Mouse (Mus musculus) liver (tissue): ENCODE data around the gene Col4a3.

Source experiments
- DNase-seq: peaks from one replicate; pipeline ENCODE4 v3.0.0-alpha.2; 2020; ENCODE audit warnings: mixed read lengths

The Col4a3 gene

GRCm38 (mm10) chr1:82687931-82688330, 101.2 kb downstream of the Col4a3 start:
- no peak for DNase-seq

GRCm38 (mm10) chr1:82695915-82696314, 109.2 kb downstream of the Col4a3 start:
- DNase-seq, result no peak

GRCm38 (mm10) chr1:82717816-82718512, 131.2 kb downstream of the Col4a3 start:
- no peak for DNase-seq

DNA sequence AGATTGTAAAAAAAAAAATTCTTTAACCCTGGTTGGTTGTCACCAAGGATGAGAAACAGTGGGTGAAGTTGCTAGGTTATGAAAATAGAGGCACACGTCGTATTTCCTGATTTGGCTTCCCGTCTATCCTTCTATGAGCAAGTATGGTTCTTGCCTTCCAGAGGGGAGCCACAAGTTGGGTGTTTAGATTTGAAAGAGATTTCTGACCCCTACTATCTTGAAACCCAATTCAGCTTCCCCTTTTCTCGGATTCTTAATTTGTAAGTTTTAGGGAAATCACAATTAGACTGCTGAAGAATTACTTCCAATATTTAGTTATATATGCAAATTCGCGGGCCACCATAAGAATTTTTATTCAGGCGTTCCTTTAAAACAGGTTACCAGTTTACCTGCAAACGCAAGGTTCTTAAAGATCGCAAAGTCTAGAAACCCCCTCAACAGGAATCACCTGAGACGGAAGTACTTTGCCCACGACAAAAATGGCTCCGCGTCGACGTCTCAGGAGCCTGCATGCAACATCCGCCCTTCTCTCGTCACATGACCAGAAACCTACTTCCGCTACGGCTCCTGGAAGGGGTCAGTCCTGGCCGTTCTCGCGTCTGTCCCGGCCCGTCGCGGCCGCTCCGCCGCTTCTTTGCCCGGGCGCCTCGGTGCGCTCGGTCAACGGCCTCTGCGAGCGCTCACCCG, 137.8 kb downstream of the Col4a3 start, which contains the start of gene Mff:
Gene Mff (plus strand): TSS at position 552 of the 687 bp plus-strand sequence.
- peak; percentile 92 for DNase-seq

- peak; percentile 89 for DNase-seq
Observed at GRCm38 (mm10) chr1:82725026-82725874, 138.5 kb downstream of the Col4a3 start.

- no peak for DNase-seq
Observed at GRCm38 (mm10) chr1:82725875-82726185, 139.1 kb downstream of the Col4a3 start.

DNA sequence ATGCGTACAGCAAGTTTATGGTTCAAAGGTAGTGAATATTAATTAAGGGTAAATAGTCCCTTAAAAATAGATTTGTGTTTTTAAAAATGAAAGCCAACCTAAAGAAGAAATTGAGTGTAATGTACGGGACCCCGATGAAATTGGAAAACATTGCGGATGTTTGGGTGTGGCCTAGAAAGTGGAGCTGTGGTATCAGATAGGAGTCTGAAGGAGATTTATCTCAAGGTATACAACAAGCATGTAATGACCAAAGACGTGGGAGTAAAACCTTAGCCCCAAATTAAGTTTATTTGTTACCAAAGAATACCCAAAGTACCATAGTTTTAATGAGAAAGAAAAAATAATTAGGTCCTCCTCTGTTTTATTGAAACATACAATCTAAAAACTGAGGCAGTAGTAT, 139.8 kb downstream of the Col4a3 start:
- peak; percentile 36 for DNase-seq

GRCm38 (mm10) chr1:82733357-82733756, 146.6 kb downstream of the Col4a3 start:
- no peak for DNase-seq

- no peak for DNase-seq
Observed at GRCm38 (mm10) chr1:82738066-82738465, 151.3 kb downstream of the Col4a3 start.

DNA sequence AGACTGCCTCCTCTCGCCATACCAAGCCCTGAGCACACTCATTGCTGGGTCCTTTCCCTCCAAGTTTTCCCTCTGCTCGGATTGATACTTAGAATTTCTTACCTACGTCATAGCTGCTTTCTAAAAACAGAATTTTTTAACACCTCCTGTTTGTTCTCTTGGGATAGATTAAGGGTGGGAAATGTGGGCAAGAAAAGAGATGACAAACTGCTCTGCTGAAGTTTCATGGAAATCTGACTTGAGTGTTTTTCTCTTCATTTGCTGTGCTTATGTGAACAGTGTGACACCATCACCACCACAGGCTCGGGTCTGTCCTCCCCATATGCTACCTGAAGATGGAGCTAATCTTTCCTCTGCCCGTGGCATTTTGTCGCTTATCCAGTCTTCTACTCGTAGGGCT, 154.8 kb downstream of the Col4a3 start:
- DNase-seq, result no peak

GRCm38 (mm10) chr1:82743962-82744361, 157.2 kb downstream of the Col4a3 start:
- DNase-seq, result no peak

- no peak for DNase-seq
Observed at GRCm38 (mm10) chr1:82746408-82746807, 159.7 kb downstream of the Col4a3 start.

DNA sequence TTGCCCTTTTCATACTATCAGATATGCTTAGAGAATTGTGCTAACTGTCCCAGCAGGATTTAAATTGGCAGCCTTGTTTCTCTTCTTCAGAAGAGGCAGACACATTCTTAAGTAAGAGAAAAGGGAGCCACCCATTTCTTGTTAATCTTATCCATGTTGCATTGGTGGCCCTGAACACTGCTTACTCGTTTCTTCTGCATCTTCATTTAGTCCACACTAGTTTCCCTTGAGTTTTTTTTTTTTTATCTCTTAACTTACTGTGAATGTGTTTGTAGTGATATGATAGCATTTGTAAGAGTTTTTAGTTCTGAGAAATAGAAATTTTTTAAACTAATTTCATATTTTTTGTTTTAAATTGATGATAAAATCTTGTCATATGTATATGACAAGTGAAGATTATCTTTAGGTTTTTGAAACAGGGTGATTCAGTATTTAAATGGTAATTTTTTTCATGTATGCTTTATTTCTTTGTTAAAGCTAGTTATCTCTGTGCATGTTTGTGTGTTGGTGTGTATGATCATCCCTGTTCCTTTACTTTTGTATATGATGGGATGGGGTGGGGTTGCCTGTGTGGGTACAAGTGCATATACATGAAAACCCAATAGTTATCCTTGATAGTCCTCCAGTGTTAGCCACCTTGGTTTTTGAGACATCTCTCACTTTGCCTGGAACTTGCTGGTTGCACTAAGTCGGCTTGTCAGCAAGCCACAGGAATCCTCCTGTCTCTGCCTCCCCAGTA, 161.2 kb downstream of the Col4a3 start:
- DNase-seq, result no peak

DNA sequence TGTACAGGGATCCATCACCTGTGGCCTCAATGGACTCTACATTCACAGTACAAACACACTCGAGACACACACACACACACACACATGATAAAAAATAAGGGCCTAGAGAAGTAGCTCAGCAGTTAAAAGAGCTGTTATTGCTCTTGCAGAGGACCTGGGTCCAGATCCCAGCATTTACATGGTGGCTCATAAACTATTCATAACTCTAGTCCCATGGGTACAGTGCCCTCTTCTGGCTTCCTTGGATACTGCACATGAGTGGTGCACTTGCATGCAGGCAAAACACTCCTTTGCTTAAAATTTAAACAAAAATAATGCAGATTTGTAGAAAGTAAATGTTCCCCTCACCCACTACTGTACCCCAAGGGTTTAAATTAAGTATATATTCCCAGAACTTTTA, 172.8 kb downstream of the Col4a3 start:
- DNase-seq, result peak; percentile 57

GRCm38 (mm10) chr1:82761454-82762169, 174.9 kb downstream of the Col4a3 start:
- DNase-seq, result no peak

- peak; percentile 7 for DNase-seq
Observed at GRCm38 (mm10) chr1:82762274-82762673, 175.6 kb downstream of the Col4a3 start.

DNA sequence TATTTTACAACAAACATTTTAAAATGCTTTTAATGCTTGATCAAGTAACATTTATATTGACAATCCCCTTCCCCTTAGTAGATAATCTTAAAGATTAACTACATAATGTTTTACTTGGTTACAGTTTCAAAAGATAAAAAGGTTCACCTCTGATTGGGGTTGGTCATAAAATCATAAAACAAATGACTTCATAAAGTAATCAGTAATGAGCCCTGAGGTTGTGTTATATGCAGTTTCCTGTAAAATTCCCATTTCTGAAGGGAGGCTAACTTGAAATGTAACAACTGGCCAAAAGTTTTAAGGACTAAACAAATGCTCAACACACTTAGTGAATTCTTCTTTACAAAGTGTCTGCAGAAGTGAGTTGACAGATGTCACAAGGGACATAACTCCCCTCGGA, 179.5 kb downstream of the Col4a3 start:
- DNase-seq, result no peak

- no peak for DNase-seq
Observed at GRCm38 (mm10) chr1:82766641-82767040, 179.9 kb downstream of the Col4a3 start.

DNA sequence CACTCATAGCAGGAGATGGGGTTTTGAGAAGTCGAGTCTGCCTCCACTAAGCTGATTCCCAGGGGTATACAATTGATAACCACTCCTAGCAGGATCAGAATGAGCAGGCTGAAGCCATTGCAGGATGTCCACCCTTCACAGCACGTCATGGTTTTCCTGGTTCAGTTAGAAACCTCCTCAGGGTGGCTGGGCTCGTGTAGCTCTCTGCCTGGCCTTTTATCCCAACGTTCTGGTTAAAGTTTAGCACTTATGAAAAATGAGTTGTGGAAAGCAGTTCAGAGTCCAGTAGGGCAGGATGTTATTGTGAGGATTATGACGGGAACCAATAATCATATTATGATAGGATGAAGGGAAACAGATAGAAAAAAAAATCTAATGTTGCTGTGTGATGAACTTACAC, 181.5 kb downstream of the Col4a3 start, which contains the start of gene Tm4sf20:
Gene Tm4sf20 (minus strand): TSS at position 193 of the 400 bp plus-strand sequence.
- no peak for DNase-seq

DNA sequence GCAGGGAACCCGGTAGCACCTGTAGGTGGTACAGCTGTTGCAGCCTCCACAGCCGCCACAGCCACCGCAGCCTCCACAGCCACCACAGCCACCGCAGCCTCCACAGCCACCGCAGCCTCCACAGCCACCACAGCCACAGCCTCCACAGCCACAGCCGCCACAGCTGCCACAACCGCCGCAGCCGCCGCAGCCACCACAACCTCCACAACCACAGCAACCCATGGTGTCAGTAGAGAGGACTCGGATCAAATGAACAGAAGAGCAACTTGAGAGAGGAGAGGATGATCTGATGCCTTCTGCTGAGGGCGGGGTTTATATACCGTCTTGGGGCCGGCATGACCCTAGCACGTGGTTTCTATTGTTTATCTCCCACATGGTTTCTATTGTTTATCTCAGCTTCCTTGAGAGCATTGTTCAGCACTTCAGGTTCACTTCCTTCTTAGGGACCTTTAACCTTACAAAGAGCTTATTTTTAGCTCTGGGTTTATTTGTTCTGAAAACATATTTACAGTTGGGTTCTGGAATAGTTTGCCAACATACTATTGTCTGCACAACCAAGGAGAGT, 184.4 kb downstream of the Col4a3 start, which contains the start of gene Gm47791:
Gene Gm47791 (minus strand): TSS at position 222 of the 565 bp plus-strand sequence.
- DNase-seq, result no peak
